Mouse (Mus musculus) adrenal gland, postnatal 10 days (tissue): ENCODE results near the gene Rgl2. TPM values are rescaled to one million over a fixed set of nuclear protein-coding genes. Genes with fewer than 3 reads are reported as not detected.

Experiments
- DNase-seq: peaks from one replicate; pipeline ENCODE4 v3.0.0; 2021; ENCODE audit warnings: mixed read lengths
- total RNA-seq, 2 experiments: library from RNA; stranded (reverse); gene quantifications; 2 replicates each; pipeline ENCODE4 v1.2.3; 2021

The Rgl2 gene
- total RNA-seq, 2 experiments from 2014 or later: 57.1 to 76.3 TPM

DNA sequence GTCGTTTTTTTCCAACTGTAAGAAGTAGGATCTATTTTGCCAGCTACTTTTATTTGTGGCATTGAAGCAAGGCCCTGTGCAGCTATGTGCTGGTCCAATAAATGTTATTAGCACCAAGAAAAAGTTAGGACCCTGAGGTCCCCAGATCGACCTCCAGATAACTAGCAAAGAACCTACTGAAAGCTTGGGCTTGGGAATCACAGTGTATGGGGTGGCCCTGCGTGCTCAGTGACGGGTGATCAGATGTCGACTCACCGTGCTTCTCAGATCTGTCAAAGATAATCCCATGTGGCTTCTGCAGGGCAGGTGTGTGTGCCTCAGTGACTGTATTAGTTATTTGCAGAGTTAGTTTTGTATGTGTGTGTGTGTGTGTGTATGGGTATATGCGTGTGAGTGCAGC, 8.0 kb upstream of the Rgl2 start:
- no peak for DNase-seq

DNA sequence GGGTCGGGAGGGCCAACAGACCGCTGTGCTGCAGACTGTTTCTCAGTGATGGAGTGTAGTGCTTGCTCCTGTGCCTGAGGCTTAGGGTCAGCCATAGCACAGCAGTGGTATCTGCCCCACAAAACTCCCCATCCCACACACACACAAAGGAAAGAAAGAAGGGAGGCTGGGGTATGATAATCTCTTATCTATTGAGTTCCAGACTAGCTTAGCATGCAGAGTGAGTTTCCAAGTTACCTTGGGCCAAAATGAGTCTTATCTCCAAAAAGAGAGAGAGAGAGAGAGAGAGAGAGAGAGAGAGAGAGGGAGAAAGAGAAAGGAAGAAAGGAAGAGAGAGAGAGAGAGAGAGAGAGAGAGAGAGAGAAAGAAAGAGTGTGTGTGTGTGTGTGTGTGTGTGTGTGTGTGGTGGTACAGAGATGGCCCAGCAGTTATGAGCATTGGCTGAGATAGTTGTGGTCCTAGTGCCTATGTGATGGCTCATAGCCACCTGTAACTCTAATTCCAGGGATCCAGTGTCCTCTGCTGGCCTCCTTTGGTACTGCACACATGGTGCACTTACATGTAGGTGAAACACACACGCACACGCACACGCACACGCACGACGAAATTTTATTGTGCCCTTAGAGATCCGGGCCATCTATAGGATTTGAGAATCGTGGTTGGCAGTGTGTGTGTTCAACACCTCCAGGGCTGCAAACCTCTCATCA, 4.6 kb upstream of the Rgl2 start:
- peak; percentile 57 for DNase-seq

DNA sequence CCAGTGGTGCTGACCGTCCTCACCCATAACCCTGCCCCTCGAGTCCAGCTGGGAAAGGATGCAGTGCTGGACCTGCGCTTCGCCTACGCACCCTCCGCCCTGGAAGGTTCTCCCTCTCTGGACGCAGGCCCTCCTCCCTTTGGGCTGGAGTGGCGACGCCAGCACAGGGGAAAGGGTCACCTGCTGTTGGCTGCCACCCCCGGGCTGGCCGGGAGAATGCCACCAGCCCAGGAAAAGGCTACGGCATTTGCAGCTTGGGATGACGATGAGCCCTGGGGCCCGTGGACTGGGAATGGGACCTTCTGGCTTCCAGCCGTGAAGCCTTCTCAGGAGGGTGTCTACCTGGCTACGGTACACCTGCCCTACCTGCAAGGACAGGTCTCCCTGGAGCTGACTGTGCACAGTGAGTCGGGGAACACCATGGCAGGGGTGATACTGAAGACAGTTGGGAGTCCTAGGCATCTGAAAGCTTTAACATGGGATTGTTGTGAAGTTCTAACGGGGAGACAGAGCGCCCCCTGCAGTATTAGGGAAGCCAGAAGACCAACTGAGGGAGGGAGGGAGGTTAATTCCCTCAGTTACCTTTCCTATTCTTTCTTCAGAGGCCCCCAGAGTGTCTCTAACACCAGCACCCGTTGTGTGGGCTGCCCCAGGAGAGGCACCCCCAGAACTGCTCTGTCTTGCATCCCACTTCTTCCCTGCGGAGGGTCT, 3.8 kb upstream of the Rgl2 start:
- no peak for DNase-seq

GRCm38 (mm10) chr17:33926207-33926932, 3.0 kb upstream of the Rgl2 start:
- DNase-seq: no peak

DNA sequence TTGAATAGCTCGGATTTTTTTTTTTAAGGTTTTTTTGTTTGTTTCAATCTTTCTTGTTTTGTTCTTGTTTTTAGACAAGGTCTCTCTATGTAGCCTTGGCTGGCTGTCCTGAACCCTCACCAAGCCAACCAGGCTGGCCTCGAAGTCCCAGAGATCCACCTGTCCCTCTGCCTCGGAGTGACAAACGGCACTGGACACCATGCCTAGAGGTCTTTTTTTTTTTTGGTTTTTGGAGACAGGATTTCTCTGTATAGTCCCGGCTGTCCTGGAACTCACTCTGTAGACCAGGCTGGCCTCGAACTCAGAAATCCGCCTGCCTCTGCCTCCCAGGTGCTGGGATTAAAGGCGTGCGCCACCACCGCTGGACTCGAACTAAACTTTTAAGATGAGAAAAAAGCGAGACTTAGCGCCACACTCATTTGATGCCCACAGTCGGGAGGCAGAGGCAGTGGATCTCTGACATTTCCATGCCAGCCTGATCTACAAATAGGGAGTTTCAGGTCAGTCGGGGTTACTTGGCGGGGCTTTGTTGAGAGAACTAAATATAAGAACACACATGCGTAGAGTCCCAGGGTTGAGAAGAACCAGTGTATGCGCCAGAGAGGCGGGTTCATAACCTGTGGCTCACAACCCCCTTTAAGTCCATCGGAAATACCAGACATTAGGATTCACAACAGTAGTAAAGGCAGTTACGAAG, 944 bp upstream of the Rgl2 start:
- DNase-seq: no peak

GRCm38 (mm10) chr17:33930280-33931158, 1.2 kb downstream of the Rgl2 start:
- peak; percentile 69 for DNase-seq

- no peak for DNase-seq
Observed at GRCm38 (mm10) chr17:33931159-33931866, 2.0 kb downstream of the Rgl2 start.

DNA sequence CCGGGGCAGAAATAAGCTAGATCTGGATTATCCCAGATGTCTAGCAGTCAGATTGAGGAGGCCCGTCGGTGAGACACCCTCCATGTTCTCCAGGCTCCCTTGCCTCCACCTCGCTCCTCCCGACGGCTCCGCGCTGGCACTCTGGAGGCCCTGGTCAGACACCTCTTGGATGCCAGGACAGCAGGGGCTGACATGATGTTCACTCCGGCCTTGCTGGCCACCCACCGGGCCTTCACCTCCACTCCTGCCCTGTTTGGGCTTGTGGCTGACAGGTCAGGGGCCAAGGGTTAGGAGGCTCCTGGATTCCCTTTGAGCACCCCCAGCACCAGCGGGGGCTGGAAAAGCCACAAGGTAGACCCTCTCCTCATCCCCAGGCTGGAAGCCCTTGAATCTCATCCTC, 2.6 kb downstream of the Rgl2 start:
- no peak for DNase-seq

GRCm38 (mm10) chr17:33932448-33932847, 3.1 kb downstream of the Rgl2 start:
- no peak for DNase-seq

- no peak for DNase-seq
Observed at GRCm38 (mm10) chr17:33932970-33933369, 3.6 kb downstream of the Rgl2 start.

- DNase-seq: no peak
Observed at GRCm38 (mm10) chr17:33935422-33936055, 6.2 kb downstream of the Rgl2 start.

DNA sequence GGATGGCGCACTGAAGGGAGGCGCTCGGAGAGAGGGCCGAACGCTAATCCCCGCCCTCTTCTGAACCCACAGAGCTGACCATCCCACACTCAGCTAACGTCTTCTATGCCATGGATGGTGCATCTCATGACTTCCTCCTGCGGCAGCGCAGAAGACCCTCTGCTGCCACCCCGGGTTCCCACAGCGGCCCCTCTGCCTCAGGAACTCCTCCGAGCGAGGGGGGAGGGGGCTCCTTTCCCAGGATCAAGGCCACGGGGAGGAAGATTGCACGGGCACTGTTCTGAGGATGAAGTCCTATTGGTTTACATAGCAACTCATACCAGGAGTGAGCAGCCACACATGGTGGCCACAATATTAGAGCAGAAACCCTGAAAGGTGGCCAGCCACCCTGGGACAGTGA, 7.7 kb downstream of the Rgl2 start:
- no peak for DNase-seq

DNA sequence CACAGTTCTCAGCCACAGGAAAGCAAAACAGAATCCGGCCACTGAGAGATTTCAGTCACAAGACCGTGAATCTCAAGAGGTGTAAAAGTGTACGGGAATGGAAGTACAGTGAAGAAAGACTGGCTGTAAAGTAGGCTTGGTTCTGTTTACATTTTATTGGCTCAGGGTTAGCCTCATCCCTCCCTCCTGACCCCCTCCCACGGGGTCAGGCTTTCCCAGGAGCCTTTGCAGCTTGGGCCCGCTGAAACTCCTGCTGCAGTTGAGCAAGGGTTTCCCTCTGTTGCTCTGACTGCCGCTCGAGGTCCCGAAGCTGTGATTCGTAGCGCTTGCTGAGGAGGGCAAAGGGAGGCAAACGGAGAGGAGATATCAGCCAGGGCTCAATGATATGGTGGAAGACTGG, 9.4 kb downstream of the Rgl2 start:
- DNase-seq: no peak

DNA sequence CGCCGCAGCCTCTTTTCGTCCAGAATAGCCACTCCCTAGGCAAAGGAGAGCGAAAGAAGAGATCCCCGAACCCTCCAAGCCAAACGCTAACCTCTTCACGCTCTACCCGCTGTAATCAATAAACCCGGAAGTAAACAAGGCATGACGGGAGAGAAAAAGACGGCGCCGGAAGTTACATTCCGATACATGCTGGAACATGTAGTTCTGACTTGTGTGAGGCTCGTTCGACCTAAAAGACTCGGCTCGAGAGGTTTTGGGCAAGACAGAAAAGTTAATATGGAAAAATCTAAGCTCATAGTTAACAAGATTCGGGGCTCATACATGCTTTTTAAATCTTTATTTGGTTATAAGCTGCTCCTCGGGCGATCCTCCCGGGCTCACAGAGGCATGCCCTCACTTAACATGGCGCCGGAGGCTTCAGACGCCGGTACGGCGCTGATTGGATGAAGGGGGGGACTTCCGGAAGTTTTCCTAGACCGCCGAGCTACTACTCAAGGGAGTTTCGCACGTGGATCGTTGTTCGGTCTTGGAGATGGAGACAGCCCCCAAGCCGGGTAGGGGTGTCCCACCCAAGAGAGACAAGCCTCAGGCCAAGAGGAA, 11.0 kb downstream of the Rgl2 start, which contains the start of the genes Pfdn6 and Wdr46:
Gene Pfdn6, minus strand, starts transcription at position 138 of the 600 bp plus-strand sequence.
Gene Wdr46, plus strand, starts transcription at position 455 of the 600 bp plus-strand sequence.
- peak; percentile 91 for DNase-seq

DNA sequence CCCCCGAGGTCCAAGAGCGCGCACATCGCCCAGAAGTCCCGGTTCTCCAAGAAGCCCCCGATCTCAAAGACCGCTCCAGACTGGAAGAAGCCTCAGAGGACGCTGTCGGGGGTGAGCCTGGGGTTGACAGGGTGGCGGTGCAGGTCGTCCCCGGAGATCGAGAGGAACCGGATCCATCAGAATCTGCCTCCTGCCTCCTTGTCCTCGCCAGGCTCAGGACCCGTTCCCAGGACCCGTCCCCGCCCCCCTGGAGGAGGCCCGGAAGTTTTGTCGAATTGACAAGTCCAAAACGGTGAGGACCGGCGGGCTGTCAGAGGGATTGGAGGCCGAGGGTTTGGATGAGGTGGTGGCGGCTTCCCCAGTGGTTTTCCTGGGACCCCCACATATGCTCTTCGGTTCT, 11.6 kb downstream of the Rgl2 start:
- peak; percentile 52 for DNase-seq

GRCm38 (mm10) chr17:33941381-33941780, 12.0 kb downstream of the Rgl2 start:
- DNase-seq: no peak

GRCm38 (mm10) chr17:33943454-33943853, 14.1 kb downstream of the Rgl2 start:
- no peak for DNase-seq

GRCm38 (mm10) chr17:33947430-33948089, 18.2 kb downstream of the Rgl2 start:
- no peak for DNase-seq
